23 mouse cellular contexts compared by ENCODE assay signal in the genomic region with DNA sequence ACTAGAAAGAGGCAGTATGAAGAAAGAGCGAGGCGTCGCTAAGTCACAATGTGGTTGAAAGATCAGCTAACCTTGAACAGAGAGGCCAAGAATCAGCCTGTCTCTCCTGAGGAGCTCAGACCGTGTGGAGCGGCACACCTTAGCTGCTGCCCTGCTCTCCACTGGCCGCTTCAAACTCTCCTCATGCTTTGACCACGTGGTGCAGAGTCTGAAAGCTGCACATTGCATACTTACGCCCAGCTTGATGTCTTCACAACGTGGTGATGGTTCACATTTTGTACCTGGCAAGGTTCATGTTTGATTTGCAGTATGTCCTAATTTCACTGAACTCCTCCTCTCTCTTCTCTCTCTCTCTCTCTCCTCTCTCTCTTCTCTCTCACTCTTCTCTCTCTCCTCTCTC. TPM values are rescaled to one million over a fixed set of nuclear protein-coding genes. Genes with fewer than 3 reads are reported as not detected.
"Had no signal": no experiment of that assay in that cellular context is flagged by ENCODE, and none has a peak within 500 bp of the region (broad histone marks: within the 10 kb centered on the region; RNA-seq: fewer than 3 reads in every experiment).

No protein-coding gene starts in this region.

- DNase-seq: liver, embryonic 13.5 days; lung, adult 18-20 months; lung, embryonic 14.5 days; lung, postnatal 14 days; lung, postnatal 4 days; midbrain, embryonic 14.5 days; right cerebral cortex, postnatal 14 days; right cerebral cortex, postnatal 4 days; spleen, adult 18-20 months; thymus, adult 18-20 months; thymus, postnatal 14 days; thymus, postnatal 36 days had no signal

- H3K4me1 ChIP-seq: liver, embryonic 13.5 days; liver, embryonic 15.5 days; midbrain, embryonic 10.5 days; midbrain, embryonic 12.5 days; neural tube, embryonic 12.5 days had no signal

- H3K4me2 ChIP-seq: liver, embryonic 13.5 days; liver, embryonic 15.5 days; lung, embryonic 14.5 days; midbrain, embryonic 12.5 days; neural tube, embryonic 12.5 days had no signal

- ATAC-seq: midbrain, embryonic 16.5 days had no signal

- H3K27me3 ChIP-seq: liver, embryonic 15.5 days; midbrain, embryonic 12.5 days; neural tube, embryonic 12.5 days had no signal

- H3K9me3 ChIP-seq: liver, embryonic 13.5 days; liver, embryonic 15.5 days; midbrain, embryonic 10.5 days; midbrain, embryonic 12.5 days; neural tube, embryonic 12.5 days had no signal

- H3K36me3 ChIP-seq: liver, embryonic 13.5 days; liver, embryonic 15.5 days; midbrain, embryonic 10.5 days; midbrain, embryonic 12.5 days; neural tube, embryonic 12.5 days had no signal

- H3K4me3 ChIP-seq: liver, embryonic 13.5 days; liver, embryonic 15.5 days; midbrain, embryonic 10.5 days; midbrain, embryonic 12.5 days; neural tube, embryonic 12.5 days had no signal

- H3K27ac ChIP-seq: liver, embryonic 13.5 days; liver, embryonic 15.5 days; midbrain, embryonic 10.5 days; midbrain, embryonic 12.5 days; neural tube, embryonic 12.5 days had no signal

- H3K9ac ChIP-seq: liver, embryonic 13.5 days; liver, embryonic 15.5 days; lung, embryonic 14.5 days; midbrain, embryonic 12.5 days; neural tube, embryonic 12.5 days had no signal

RNA-seq across cellular contexts. Expression of gene 4930568D16Rik, which starts 11.8 kb away (rescaled TPM):
- polyA plus RNA-seq: liver, embryonic 13.5 days; liver, embryonic 15.5 days; lung, embryonic 14.5 days; lung, embryonic 16.5 days; midbrain, embryonic 10.5 days; midbrain, embryonic 12.5 days; midbrain, embryonic 14.5 days; midbrain, embryonic 16.5 days; neural tube, embryonic 12.5 days; neural tube, embryonic 14.5 days; small intestine, adult 2 months; stomach, embryonic 14.5 days; stomach, embryonic 16.5 days had no signal

RNA-seq across cellular contexts. Expression of gene 4930402F06Rik, which starts 17.7 kb away (rescaled TPM):
- polyA plus RNA-seq: liver, embryonic 13.5 days; liver, embryonic 15.5 days; lung, embryonic 14.5 days; lung, embryonic 16.5 days; midbrain, embryonic 10.5 days; midbrain, embryonic 12.5 days; midbrain, embryonic 14.5 days; midbrain, embryonic 16.5 days; neural tube, embryonic 12.5 days; neural tube, embryonic 14.5 days; small intestine, adult 2 months; stomach, embryonic 14.5 days; stomach, embryonic 16.5 days; thymus, postnatal 0 days had no signal
